Mouse (Mus musculus): ENCODE results near the gene 2900026A02Rik.

DNA sequence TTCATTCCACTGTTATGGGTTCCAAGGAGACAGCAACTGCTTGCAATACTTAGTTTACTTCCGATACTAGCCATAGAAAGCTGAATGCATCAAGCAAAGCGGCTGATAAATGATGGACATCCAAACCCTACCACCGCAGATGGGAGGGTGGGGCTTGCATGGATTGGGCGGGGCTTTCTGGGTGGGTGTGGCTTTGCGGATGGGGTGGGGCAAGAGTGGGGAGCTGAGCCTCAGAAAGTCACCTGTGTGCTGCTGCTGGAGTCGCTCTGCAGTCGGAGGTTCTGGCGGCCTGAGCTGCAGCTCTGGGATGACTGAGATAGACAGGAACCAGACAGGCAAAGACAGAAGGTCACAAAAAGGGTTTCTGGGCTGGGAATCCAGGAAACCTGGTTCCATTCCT, 44.6 kb upstream of the 2900026A02Rik start:
- TF ChIP-seq CTCF (IDR thresholded peaks at IDR 0.05; ENCODE audit: borderline replicate concordance, extremely low read depth, insufficient read depth, insufficient read length) (no peak), POLR2A (IDR thresholded peaks at IDR 0.05; ENCODE audit: borderline replicate concordance, extremely low read depth, insufficient read depth, insufficient read length, poor library complexity, severe bottlenecking) (no peak)

Data from brain, embryonic 14.5 days (tissue).